Mouse (Mus musculus) CH12.LX (cell line): ENCODE data around the gene Syt2. TPM values are rescaled to one million over a fixed set of nuclear protein-coding genes. Genes with fewer than 3 reads are reported as not detected.

ENCODE experiments used
- DNase-seq: peaks from one replicate; pipeline ENCODE4 v3.0.0-alpha.2; 2013; ENCODE audit errors: extremely low read depth
- H3K27ac ChIP-seq: 2 replicates; pipeline ENCODE4 v1.5.1; 2012; ENCODE audit warnings: low read depth, mild to moderate bottlenecking, control low read depth, moderate library complexity; ENCODE audit not compliant: insufficient read depth
- H3K27me3 ChIP-seq: replicated peaks from 2 replicates; pipeline ENCODE3; 2012; ENCODE audit warnings: inconsistent platforms
- H3K36me3 ChIP-seq, 2 experiments: replicated peaks in 1 of 2; 2 replicates each; pipeline versions ENCODE3 to v1.6.1; 2012; ENCODE audit warnings: inconsistent platforms in 1 of 2, low read length in 1 of 2, mild to moderate bottlenecking in 1 of 2, mixed read lengths in 1 of 2, moderate library complexity in 1 of 2; ENCODE audit not compliant: control insufficient read depth in 1 of 2, insufficient read depth in 1 of 2
- H3K4me1 ChIP-seq, 2 experiments: 2 replicates each; pipeline ENCODE4 v1.6.1; 2012; ENCODE audit warnings: inconsistent platforms in 1 of 2, moderate library complexity in 1 of 2; ENCODE audit not compliant: insufficient read depth in 2 of 2, control insufficient read depth in 1 of 2
- H3K4me2 ChIP-seq: 2 replicates; pipeline ENCODE4 v1.6.1; 2012; ENCODE audit warnings: low read depth, mild to moderate bottlenecking, control low read depth; ENCODE audit not compliant: poor library complexity, insufficient read depth, severe bottlenecking
- H3K4me3 ChIP-seq, 3 experiments: fragments of 150-350 bp in 1 of 3; sonication (generic) in 1 of 3; replicated peaks in 1 of 3; 2 replicates each; pipeline versions ENCODE3 to v1.5.1; 2011 to 2012; ENCODE audit warnings: low read depth in 2 of 3, low read length in 2 of 3, mild to moderate bottlenecking in 2 of 3, moderate library complexity in 2 of 3, control low read depth in 1 of 3, improper control_type of control experiment in 1 of 3, inconsistent platforms in 1 of 3, mixed read lengths in 1 of 3; ENCODE audit not compliant: poor library complexity in 1 of 3
- H3K79me2 ChIP-seq: replicated peaks from 2 replicates; pipeline ENCODE4 v1.6.1; 2012; ENCODE audit warnings: mild to moderate bottlenecking, moderate library complexity; ENCODE audit not compliant: control insufficient read depth, poor library complexity, insufficient read depth, severe bottlenecking; ENCODE audit errors: extremely low read depth
- H3K9ac ChIP-seq: 2 replicates; pipeline ENCODE4 v1.6.1; 2012; ENCODE audit warnings: low read depth, mild to moderate bottlenecking, control low read depth, moderate library complexity; ENCODE audit not compliant: insufficient read depth
- H3K9me3 ChIP-seq: replicated peaks from 2 replicates; pipeline ENCODE3; 2012; ENCODE audit warnings: low read length, inconsistent platforms, mixed read lengths
- BHLHE40 ChIP-seq: IDR thresholded peaks from 2 replicates; pipeline ENCODE4 v1.6.1; 2011; ENCODE audit warnings: mild to moderate bottlenecking, low read depth, low read length, improper control_type of control experiment
- CHD1 ChIP-seq: IDR thresholded peaks from 2 replicates; pipeline ENCODE4 v1.6.1; 2012; ENCODE audit warnings: low read depth, low read length, improper control_type of control experiment, inconsistent platforms
- E2F4 ChIP-seq: IDR thresholded peaks from 2 replicates; pipeline ENCODE4 v1.6.1; 2011; ENCODE audit warnings: low read depth, low read length, improper control_type of control experiment; ENCODE audit not compliant: insufficient replicate concordance
- EP300 ChIP-seq: IDR thresholded peaks from 2 replicates; pipeline ENCODE4 v1.6.1; 2011; ENCODE audit warnings: low read length, improper control_type of control experiment
- GABPA ChIP-seq: IDR thresholded peaks from 2 replicates; pipeline ENCODE4 v1.6.1; 2012; ENCODE audit warnings: low read depth, low read length, improper control_type of control experiment, inconsistent platforms; ENCODE audit not compliant: insufficient replicate concordance
- JUN ChIP-seq: IDR thresholded peaks from 2 replicates; pipeline ENCODE4 v1.6.1; 2011; ENCODE audit warnings: low read depth, mild to moderate bottlenecking, low read length, improper control_type of control experiment, moderate library complexity; ENCODE audit not compliant: insufficient read depth
- KAT2A ChIP-seq: IDR thresholded peaks from 2 replicates; pipeline ENCODE4 v1.6.1; 2012; ENCODE audit warnings: low read length, improper control_type of control experiment, inconsistent platforms; ENCODE audit not compliant: insufficient replicate concordance
- MAX ChIP-seq: IDR thresholded peaks from 2 replicates; pipeline ENCODE4 v1.6.1; 2011; ENCODE audit warnings: low read length, improper control_type of control experiment
- MAZ ChIP-seq: IDR thresholded peaks from 2 replicates; pipeline ENCODE4 v1.6.1; 2012; ENCODE audit warnings: low read depth, mild to moderate bottlenecking, inconsistent platforms, low read length, improper control_type of control experiment, moderate library complexity
- MEF2A ChIP-seq: IDR thresholded peaks from 2 replicates; pipeline ENCODE4 v1.6.1; 2014; ENCODE audit warnings: low read depth, mild to moderate bottlenecking, inconsistent platforms, low read length, improper control_type of control experiment, borderline replicate concordance
- MXI1 ChIP-seq: IDR thresholded peaks from 2 replicates; pipeline ENCODE4 v1.6.1; 2011; ENCODE audit warnings: mild to moderate bottlenecking, low read depth, low read length, improper control_type of control experiment
- NRF1 ChIP-seq: IDR thresholded peaks from 2 replicates; pipeline ENCODE4 v1.6.1; 2014; ENCODE audit warnings: low read depth, mild to moderate bottlenecking, inconsistent platforms, low read length, improper control_type of control experiment, moderate library complexity
- RCOR1 ChIP-seq: conservative IDR thresholded peaks from 2 replicates; pipeline ENCODE4 v1.6.1; 2012; ENCODE audit warnings: low read depth, mild to moderate bottlenecking, inconsistent platforms, low read length, improper control_type of control experiment
- SMC3 ChIP-seq: IDR thresholded peaks from 2 replicates; pipeline ENCODE4 v1.6.1; 2011; ENCODE audit warnings: low read depth, low read length, improper control_type of control experiment
- TCF12 ChIP-seq: IDR thresholded peaks from 2 replicates; pipeline ENCODE4 v1.6.1; 2014; ENCODE audit warnings: low read depth, mild to moderate bottlenecking, inconsistent platforms, low read length, improper control_type of control experiment
- ZC3H11A ChIP-seq: IDR thresholded peaks from 2 replicates; pipeline ENCODE4 v1.6.1; 2012; ENCODE audit warnings: low read depth, mild to moderate bottlenecking, inconsistent platforms, low read length, improper control_type of control experiment
- ZMIZ1 ChIP-seq: IDR thresholded peaks from 2 replicates; pipeline ENCODE4 v1.6.1; 2012; ENCODE audit warnings: low read depth, mild to moderate bottlenecking, inconsistent platforms, low read length, improper control_type of control experiment
- dilution Hi-C: fragments of 300-500 bp; cut with MboI; formaldehyde crosslinking; loops from 2 replicates; pipeline ENCODE4 v1.14.3; 2020; ENCODE audit warnings: low sequenced_read_pairs; ENCODE audit not compliant: extremely low pct_unique_long_range_greater_than_20kb, extremely low pct_ligation_motif_present
- in situ Hi-C: fragments of 300-500 bp; cut with MboI; formaldehyde crosslinking; loops from 3 replicates; pipeline ENCODE4 v1.14.3; 2019; ENCODE audit warnings: low sequenced_read_pairs, low pct_ligation_motif_present, low pct_unique_long_range_greater_than_20kb, mixed read lengths
- polyA plus RNA-seq: library from polyadenylated mRNA; unstranded; fragments of >175 nt; gene quantifications from 2 replicates; pipeline ENCODE4 v1.2.1, GENCODE M21; 2012; ENCODE audit warnings: low read depth; ENCODE audit not compliant: insufficient read length
- total RNA-seq, 2 experiments: library from RNA; depleted of rRNA; stranded (reverse); fragments of 300-350 nt in 1 of 2; fragments of >200 nt in 1 of 2; gene quantifications; 2 replicates each; pipeline ENCODE4 v1.2.3; 2012 to 2014

The Syt2 gene
- total and polyA plus RNA-seq, 3 experiments, result not detected

DNA sequence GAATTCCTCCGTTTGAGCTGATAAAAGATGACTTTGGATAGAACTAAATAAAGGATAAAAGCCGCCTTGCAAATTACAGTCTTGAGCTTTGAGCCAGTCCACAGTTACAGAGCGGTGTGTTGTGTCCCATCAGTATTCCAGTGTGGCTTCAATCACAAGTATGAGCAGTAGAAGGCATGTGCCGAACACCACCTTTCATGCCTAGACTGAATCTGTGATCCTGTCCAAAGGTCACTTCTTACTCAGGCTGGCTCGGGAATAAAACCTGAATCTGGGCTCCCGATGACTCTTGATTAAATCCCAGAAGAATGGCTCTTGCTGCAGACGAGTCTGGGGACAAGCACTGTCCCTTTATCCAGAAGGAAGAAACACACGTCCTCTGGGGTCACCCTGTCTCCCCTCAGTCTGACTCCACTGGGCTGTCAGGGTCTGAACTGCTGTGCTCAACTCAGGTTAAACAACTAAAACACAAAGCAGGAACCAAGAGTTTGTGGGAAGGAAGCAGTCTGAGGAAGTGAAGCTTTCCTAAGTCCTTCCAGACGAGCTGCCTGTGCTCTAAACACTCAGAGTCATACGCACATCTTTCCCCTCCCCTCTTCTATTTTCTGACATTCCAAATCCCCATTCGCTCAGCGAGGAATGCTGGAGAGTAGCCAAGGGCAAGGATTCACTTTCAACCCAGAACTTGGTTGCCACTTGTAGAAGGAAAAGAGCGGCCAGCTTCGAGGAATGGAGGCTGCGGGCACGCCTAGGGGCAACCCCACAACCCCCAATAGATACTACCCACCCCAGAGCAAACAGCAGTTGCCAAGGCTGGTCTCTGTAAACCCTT lies 157.0 kb downstream of the Syt2 start:
- no peak overlapping the region for H3K4me2 ChIP-seq
- H3K4me1 ChIP-seq, result peaks cover 0 to 6% of the 10 kb centered on the region in 2 experiments; a peak in 2 of 4 replicates
- no peaks in the 10 kb centered on the region for H3K9me3 ChIP-seq
- DNase-seq, result no peak
- dilution Hi-C loops (no loop called here), in situ Hi-C loops (no loop called here)
- H3K27me3 ChIP-seq, result no peaks in the 10 kb centered on the region
- no peak overlapping the region for H3K9ac ChIP-seq
- TF ChIP-seq MAZ (no peak), EP300 (0 out of 2 replicates have a peak, but pooled peaks have one; percentile 22)
- H3K79me2 ChIP-seq, result no peaks in the 10 kb centered on the region
- no peak overlapping the region for H3K4me3 ChIP-seq
- peaks cover 0 to 2% of the 10 kb centered on the region in 2 experiments for H3K36me3 ChIP-seq
- H3K27ac ChIP-seq, result no peak overlapping the region

DNA sequence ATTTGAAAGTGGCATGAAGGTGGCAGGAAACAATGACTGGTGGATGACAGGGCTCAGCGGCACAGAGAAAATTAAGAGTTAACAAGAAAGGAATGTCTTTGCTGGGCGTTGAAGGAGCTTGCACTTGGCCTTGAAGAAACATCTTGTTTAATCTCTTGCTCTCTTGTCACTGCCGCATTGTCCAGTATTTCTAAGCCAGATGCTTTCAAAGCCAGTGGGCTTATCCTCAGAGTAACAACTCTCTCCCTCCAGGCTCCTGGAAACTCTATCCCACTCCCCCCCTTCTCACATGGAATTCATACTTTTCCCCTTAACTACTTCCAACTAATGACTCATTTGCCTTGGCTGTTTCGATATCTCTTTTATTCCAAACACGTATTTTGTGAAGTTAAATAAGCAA lies 157.9 kb downstream of the Syt2 start:
- Histone ChIP-seq H3K4me2 (no peak overlapping the region), H3K9ac (no peak overlapping the region)
- in situ Hi-C loops, result no loop called here

DNA sequence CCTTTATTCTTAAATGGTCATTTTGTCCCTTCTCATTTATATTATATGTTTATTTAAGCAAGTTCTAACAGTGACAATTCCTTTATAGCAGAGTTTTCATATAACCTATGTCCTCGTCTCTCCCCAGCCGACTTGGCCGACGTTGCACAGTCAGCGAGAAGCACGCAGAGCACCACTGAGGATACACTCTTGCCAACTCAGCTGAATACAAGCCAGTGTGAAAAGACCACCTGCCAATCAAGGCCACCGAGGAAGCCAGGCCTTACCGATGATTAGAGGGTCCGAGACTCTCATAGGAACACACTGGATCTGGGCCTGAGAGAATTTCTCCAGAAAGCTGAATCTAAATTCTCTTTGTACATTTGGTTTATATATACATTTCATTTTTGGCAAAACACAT lies 159.0 kb downstream of the Syt2 start:
- H3K27me3 ChIP-seq, result no peaks in the 10 kb centered on the region
- H3K4me3 ChIP-seq, result no peak overlapping the region
- no peak for TF ChIP-seq MAZ
- H3K27ac ChIP-seq, result no peak overlapping the region
- in situ Hi-C loops, result no loop called here
- no peak for DNase-seq
- no peaks in the 10 kb centered on the region for H3K9me3 ChIP-seq
- no peak overlapping the region for H3K4me2 ChIP-seq
- H3K9ac ChIP-seq, result no peak overlapping the region
- dilution Hi-C loops, result no loop called here
- H3K79me2 ChIP-seq, result no peaks in the 10 kb centered on the region
- H3K4me1 ChIP-seq, result peaks cover 0 to 6% of the 10 kb centered on the region in 2 experiments; a peak in 2 of 4 replicates
- no peaks in the 10 kb centered on the region for H3K36me3 ChIP-seq

More for the DNA sequence above, 157.9 kb downstream of the Syt2 start:
- no peaks in the 10 kb centered on the region for H3K79me2 ChIP-seq
- H3K4me1 ChIP-seq, result peaks cover 0 to 6% of the 10 kb centered on the region in 2 experiments; a peak in 2 of 4 replicates
- dilution Hi-C loops, result no loop called here
- TF ChIP-seq SMC3 (no peak), TCF12 (no peak), ZMIZ1 (no peak), GABPA (no peak), MEF2A (no peak), E2F4 (no peak), BHLHE40 (no peak), ZC3H11A (no peak), NRF1 (no peak), CHD1 (no peak), JUN (no peak), MXI1 (no peak), MAX (no peak), RCOR1 (no peak), KAT2A (no peak)
- DNase-seq, result no peak
- H3K9me3 ChIP-seq, result no peaks in the 10 kb centered on the region
- H3K27me3 ChIP-seq, result no peaks in the 10 kb centered on the region
- peaks cover 0 to 2% of the 10 kb centered on the region in 2 experiments for H3K36me3 ChIP-seq
- no peak overlapping the region for H3K4me3 ChIP-seq
- H3K27ac ChIP-seq, result no peak overlapping the region
